Mouse (Mus musculus) midbrain, postnatal 0 days (tissue): Measurements from ENCODE around the gene Fbxw11. TPM values are rescaled to one million over a fixed set of nuclear protein-coding genes. Genes with fewer than 3 reads are reported as not detected.

Source experiments
- ATAC-seq: fragments of 200-750 bp; cut with Nextera tagmentation; 2 replicates; pipeline ENCODE4 v1.8.0; 2017; ENCODE audit warnings: moderate number of reproducible peaks, mild to moderate bottlenecking, moderate TSS enrichment, moderate library complexity; ENCODE audit not compliant: low FRiP score
- DNase-seq: peaks from one replicate; pipeline ENCODE4 v3.0.0-alpha.2; 2015; ENCODE audit warnings: low spot score
- H3K27ac ChIP-seq: fragments of 300-500 bp; sonication (generic); 2 replicates; pipeline ENCODE4 v1.5.1; 2014; ENCODE audit warnings: low read depth, mild to moderate bottlenecking, low read length, mixed read lengths
- H3K27me3 ChIP-seq: fragments of 300-500 bp; sonication (generic); 2 replicates; pipeline ENCODE4 v1.6.1; 2014; ENCODE audit warnings: low read length, control low read depth, mixed read lengths; ENCODE audit not compliant: insufficient read depth
- H3K36me3 ChIP-seq: fragments of 300-500 bp; sonication (generic); 2 replicates; pipeline ENCODE4 v1.6.1; 2014; ENCODE audit warnings: low read length, control low read depth, mixed read lengths; ENCODE audit not compliant: insufficient read depth
- H3K4me1 ChIP-seq: fragments of 300-500 bp; sonication (generic); 2 replicates; pipeline ENCODE4 v1.6.1; 2014; ENCODE audit warnings: mild to moderate bottlenecking, control low read depth, antibody characterized with exemption, low read length, mixed read lengths; ENCODE audit not compliant: insufficient read depth
- H3K4me2 ChIP-seq: fragments of 300-500 bp; sonication (generic); 2 replicates; pipeline ENCODE4 v1.6.1; 2014; ENCODE audit warnings: low read depth, mild to moderate bottlenecking, low read length, mixed read lengths; ENCODE audit not compliant: poor library complexity, severe bottlenecking
- H3K4me3 ChIP-seq: fragments of 300-500 bp; sonication (generic); 2 replicates; pipeline ENCODE4 v1.5.1; 2014; ENCODE audit warnings: low read depth, mild to moderate bottlenecking, low read length, moderate library complexity
- H3K9ac ChIP-seq: fragments of 300-500 bp; sonication (generic); replicated peaks from 2 replicates; pipeline ENCODE4 v1.6.1; 2014; ENCODE audit warnings: mild to moderate bottlenecking, low read length, moderate library complexity, mixed read lengths; ENCODE audit not compliant: poor library complexity, severe bottlenecking
- H3K9me3 ChIP-seq: fragments of 300-500 bp; sonication (generic); 2 replicates; pipeline ENCODE4 v1.6.1; 2016; ENCODE audit warnings: low read length, control low read depth
- CTCF ChIP-seq: IDR thresholded peaks from 2 replicates; pipeline ENCODE4 v1.5.1; 2016; ENCODE audit warnings: antibody characterized with exemption, mild to moderate bottlenecking
- WGBS: fragments of 180-500 bp; shearing (Covaris S2); extraction: QIAGEN DNeasy Blood & Tissue Kit; methylation state at CpG from one replicate; pipeline ENCODE4 v1.1.7; 2014; 5-methylcytosine and 5-hydroxymethylcytosine counted together
- polyA plus RNA-seq: library from polyadenylated mRNA; unstranded; fragments of >200 nt; fragmentation: Nextera tagmentation; extraction: Ambion mirVana; gene quantifications from 2 replicates; pipeline ENCODE4 v1.2.1, GENCODE M21; 2015
- total RNA-seq: library from RNA; depleted of rRNA; stranded (reverse); fragments of >200 nt; gene quantifications from 2 replicates; pipeline ENCODE4 v1.2.3, GENCODE M21; 2014

Gene Fbxw11
- total and polyA plus RNA-seq, 2 experiments from 2014 or later, result 100 to 130 TPM

DNA sequence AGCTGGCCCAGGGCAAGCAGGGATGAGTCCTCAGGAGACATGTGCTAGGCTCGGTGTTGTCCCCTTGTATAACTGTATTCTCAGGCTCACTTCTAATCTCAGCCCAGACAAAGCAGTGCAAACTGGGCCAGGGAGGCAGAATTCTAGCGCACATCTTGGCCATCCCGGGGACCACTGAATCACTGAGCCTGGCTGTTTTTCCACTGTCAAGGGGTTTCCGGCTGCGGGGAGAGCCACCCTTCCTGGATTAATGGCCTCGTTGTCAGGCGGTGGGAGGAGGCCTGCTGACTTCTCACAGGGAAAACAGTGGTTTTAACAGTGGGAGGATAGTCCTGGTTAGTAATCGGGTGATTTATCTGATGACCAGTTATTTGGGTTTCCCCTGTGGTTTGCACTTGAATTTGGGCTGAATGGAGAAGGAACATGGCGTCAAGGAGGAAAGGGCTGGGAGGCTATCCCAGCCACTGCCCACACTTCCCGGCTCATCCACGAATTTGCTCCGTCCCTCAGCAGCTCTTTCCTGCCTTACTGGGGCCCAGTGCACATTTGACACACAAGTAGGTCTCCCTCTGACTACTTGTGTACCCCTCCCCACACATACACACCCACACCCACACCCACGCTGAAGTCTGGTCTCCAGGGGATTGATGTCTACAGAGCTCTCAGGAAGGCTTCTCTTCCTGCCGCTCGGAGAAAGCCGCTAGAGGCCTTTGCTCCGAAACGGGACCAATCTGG, 125.1 kb downstream of the Fbxw11 start:
- no peaks in the 10 kb centered on the region for H3K9me3 ChIP-seq
- no peak for TF ChIP-seq CTCF
- H3K4me3 ChIP-seq, result no peak overlapping the region
- H3K4me1 ChIP-seq, result no peaks in the 10 kb centered on the region
- no peak for ATAC-seq
- 82% methylated on average over 18 of the region's 18 CpGs for WGBS
- no peak overlapping the region for H3K27ac ChIP-seq
- no peaks in the 10 kb centered on the region for H3K36me3 ChIP-seq
- H3K9ac ChIP-seq, result no peak overlapping the region
- no peak for DNase-seq
- no peaks in the 10 kb centered on the region for H3K27me3 ChIP-seq
- H3K4me2 ChIP-seq, result no peak overlapping the region

DNA sequence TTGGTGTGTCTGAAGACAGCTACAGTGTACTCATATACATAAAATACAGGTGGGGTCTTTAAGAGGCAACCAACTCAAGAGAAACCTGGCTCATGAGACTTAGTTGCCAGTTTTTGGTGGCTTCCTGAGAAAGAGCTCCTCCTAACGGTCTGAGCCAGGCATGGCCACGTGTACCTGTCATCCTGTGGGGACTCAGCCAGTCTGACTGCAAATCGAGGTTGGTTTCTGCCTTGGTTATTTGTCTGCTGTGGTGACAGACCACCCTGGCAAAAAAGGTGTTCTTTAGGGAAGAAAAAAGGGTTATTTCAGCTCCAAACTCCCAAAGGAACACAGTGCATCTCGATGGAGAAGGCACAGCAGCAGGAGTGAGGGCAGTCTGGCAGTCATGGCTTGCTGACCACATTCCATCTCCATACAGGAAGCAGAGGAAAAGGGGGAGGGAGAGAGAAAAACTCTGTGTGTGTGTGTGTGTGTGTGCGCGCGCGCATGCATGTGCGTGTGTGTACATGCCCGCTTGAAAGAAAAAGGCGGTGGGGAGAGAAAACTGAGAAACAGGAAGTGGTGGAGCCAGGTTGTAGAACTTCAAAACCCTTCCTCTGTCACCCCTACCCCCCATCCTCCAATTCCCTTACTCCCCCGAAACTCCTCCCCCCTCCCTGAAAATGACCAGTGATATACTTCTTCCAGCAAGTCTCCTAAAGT, 126.3 kb downstream of the Fbxw11 start:
- no peak for TF ChIP-seq CTCF
- H3K36me3 ChIP-seq, result no peaks in the 10 kb centered on the region
- no peaks in the 10 kb centered on the region for H3K4me1 ChIP-seq
- no peak for DNase-seq
- H3K27me3 ChIP-seq, result no peaks in the 10 kb centered on the region
- H3K9ac ChIP-seq, result no peak overlapping the region
- no peak overlapping the region for H3K4me3 ChIP-seq
- ATAC-seq, result no peak
- 83% methylated on average over 12 of the region's 12 CpGs for WGBS
- H3K27ac ChIP-seq, result no peak overlapping the region
- no peak overlapping the region for H3K4me2 ChIP-seq
- H3K9me3 ChIP-seq, result no peaks in the 10 kb centered on the region

DNA sequence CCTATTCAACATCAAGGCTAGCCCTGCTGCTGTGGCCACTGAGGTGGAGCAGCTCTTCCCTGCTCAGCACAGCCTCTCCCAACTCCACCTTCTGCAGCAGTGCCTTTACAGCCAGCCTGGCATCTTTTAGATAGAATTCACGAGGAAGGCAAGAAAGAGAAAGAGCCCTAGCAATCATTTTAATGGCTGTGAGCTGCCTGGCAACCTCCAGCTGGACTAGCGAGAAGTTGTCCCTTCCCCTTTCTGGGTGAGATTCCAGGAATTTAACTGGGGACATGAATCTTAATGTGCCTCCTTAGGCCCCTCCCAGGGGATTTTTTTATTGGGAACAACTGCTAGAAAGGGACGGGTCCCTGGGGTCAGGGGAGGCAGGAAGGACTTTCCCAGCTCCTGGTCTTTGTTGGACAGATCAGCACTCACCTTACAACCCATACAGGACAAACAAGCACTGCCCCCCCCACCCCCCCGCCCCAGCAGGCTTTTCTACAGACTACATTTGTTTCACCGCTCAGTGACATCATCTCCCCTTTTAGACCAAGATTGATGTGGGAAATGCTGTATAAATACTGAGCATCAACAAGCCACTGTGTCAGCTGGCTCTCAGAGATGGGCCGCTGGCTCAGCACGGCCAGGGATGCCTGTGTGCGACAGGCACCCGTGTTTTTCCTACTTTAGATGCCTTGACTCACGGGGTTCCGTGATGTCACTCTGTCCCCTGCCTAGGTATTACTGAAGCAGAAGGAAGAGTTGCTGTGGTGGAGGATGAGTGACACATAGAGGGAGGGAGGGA, 138.4 kb downstream of the Fbxw11 start:
- Histone ChIP-seq H3K9me3 (no peaks in the 10 kb centered on the region), H3K27me3 (no peaks in the 10 kb centered on the region), H3K4me2 (no peak overlapping the region), H3K36me3 (no peaks in the 10 kb centered on the region), H3K4me1 (no peaks in the 10 kb centered on the region), H3K27ac (0 out of 2 replicates have a peak overlapping the region, but pooled peaks have one; percentile 57), H3K4me3 (no peak overlapping the region), H3K9ac (no peak overlapping the region)
- ATAC-seq (peak; percentile 77), DNase-seq (peak; percentile 83)
- 52% methylated on average over 11 of the region's 11 CpGs for WGBS
- no peak for TF ChIP-seq CTCF

DNA sequence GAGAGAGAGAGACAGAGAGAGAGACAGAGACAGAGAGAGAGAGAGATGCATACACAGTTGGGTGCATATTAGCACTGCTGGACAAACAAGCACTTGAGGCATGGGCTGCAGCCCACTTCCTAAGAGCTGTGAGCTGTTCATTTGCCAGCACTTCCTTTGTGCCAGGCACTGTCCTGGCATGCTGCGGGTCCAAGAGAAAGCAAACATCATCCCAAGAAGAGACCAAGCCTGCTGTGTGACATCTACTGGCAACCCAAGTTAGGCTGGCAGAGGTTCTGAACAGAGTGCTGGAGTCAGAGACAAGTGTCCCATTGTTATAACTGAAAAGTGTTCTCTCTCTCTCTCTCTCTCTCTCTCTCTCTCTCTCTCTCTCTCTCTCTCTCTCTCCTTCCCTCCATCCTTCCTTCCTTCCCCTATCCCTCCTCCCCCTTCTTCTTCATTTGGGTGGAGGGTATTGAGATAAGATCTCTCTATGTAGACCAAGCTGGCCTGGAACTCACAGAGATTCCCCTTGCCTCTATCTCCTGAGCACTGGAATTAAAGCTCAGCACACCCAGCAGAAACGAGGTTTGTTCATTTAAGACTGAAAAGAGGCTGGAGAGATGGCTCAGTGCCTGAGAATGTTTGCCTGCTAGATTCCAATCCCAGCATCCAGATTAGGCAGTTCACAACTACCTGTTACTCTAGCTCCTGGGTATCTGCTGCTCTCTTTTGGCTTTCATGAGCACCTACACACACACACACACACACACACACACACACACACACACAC, 139.3 kb downstream of the Fbxw11 start:
- TF ChIP-seq CTCF, result no peak
- Histone ChIP-seq H3K9ac (no peak overlapping the region), H3K27ac (0 out of 2 replicates have a peak overlapping the region, but pooled peaks have one; percentile 26), H3K4me1 (no peaks in the 10 kb centered on the region), H3K36me3 (no peaks in the 10 kb centered on the region), H3K4me2 (no peak overlapping the region), H3K4me3 (no peak overlapping the region), H3K9me3 (no peaks in the 10 kb centered on the region), H3K27me3 (no peaks in the 10 kb centered on the region)
- WGBS, result 59% methylated on average over 2 of the region's 2 CpGs
- DNase-seq, result peak; percentile 89
- peak; percentile 82 for ATAC-seq

DNA sequence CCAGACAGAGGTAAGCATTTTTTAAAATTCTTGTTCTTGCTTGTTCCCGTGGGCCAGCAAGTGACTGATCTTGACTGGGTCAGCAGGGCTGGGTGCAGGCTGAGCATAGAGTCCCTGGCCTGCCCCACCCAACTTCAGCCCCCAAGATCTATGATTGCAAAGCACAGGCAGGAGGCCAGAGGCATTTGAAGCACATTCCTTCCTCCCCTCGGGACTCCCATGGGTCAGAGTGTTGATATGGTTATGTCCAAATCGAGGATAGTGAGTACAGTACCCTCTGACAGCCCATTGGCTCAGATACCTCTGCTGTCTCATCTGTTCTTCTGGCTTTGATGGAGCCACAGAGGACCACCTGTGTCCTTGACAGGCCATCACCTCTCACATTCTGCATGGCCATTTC, 140.2 kb downstream of the Fbxw11 start:
- Histone ChIP-seq H3K9me3 (no peaks in the 10 kb centered on the region), H3K36me3 (no peaks in the 10 kb centered on the region), H3K9ac (no peak overlapping the region), H3K4me1 (no peaks in the 10 kb centered on the region), H3K4me2 (no peak overlapping the region), H3K27ac (no peak overlapping the region), H3K4me3 (no peak overlapping the region), H3K27me3 (no peaks in the 10 kb centered on the region)
- ATAC-seq (no peak), DNase-seq (no peak)
- 90% methylated on average over 3 of the region's 3 CpGs for WGBS
- no peak for TF ChIP-seq CTCF
